Mouse (Mus musculus) bone marrow, adult 2 months (tissue): ENCODE data around the gene Ptpn5.

Source experiments
- CTCF ChIP-seq: fragments of 200-500 bp; IDR thresholded peaks from 2 replicates; pipeline ENCODE4 v1.5.1; 2011; ENCODE audit warnings: low read length, control low read depth; ENCODE audit not compliant: control insufficient read depth, insufficient read depth
- POLR2A ChIP-seq: fragments of 200-500 bp; IDR thresholded peaks from 2 replicates; pipeline ENCODE4 v1.6.1; 2011; ENCODE audit warnings: low read depth, mild to moderate bottlenecking, control low read depth, low read length, borderline replicate concordance; ENCODE audit not compliant: control insufficient read depth

DNA sequence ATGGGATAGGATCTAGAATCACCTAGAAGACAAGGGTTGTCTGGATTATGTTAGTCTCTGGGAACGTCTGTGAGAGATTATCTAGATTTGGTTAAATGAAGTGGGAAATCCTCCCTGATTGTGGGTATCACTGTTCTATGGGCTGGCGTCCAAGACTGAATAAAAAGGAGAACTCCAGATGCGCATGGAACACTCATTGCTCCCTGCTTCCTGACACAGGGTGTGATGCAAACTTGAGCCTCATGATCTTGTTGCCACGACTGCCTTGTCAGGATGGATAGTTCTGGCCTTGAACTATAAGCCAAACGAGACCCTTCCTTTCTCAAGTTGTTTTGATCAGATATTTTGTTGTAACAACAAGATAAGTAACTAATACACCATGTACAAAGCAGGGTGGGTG, 37.3 kb upstream of the Ptpn5 start:
- TF ChIP-seq CTCF (no peak), POLR2A (no peak)
